Mouse (Mus musculus) intestine, postnatal 0 days (tissue): ENCODE results near the gene Synj2bp. TPM values are rescaled to one million over a fixed set of nuclear protein-coding genes. Genes with fewer than 3 reads are reported as not detected.
A peak's percentile ranks its signal among the peaks of the same experiment; 100 is the strongest.
"Not testable (repeated sequence)": the region's sequence is repeated elsewhere in the genome, so short reads cannot be mapped to it uniquely, and the experiment has no call there.

ENCODE experiments used
- ATAC-seq: fragments of 200-750 bp; cut with Nextera tagmentation; 2 replicates; pipeline ENCODE4 v1.8.0; 2017; ENCODE audit warnings: mild to moderate bottlenecking, moderate TSS enrichment, moderate library complexity
- H3K27ac ChIP-seq: fragments of 300-500 bp; sonication (generic); 2 replicates; pipeline ENCODE4 v1.5.1; 2014; ENCODE audit warnings: mild to moderate bottlenecking, low read depth, low read length, moderate library complexity
- H3K27me3 ChIP-seq: fragments of 300-500 bp; sonication (generic); replicated peaks from 2 replicates; pipeline ENCODE4 v1.6.1; 2014; ENCODE audit warnings: low read length, mixed read lengths; ENCODE audit not compliant: control insufficient read depth, insufficient read depth
- H3K36me3 ChIP-seq: fragments of 300-500 bp; sonication (generic); 2 replicates; pipeline ENCODE4 v1.6.1; 2014; ENCODE audit warnings: mild to moderate bottlenecking, moderate library complexity; ENCODE audit not compliant: control insufficient read depth, insufficient read depth
- H3K4me1 ChIP-seq: fragments of 300-500 bp; sonication (generic); replicated peaks from 2 replicates; pipeline ENCODE4 v1.6.1; 2014; ENCODE audit warnings: antibody characterized with exemption, low read length, mixed read lengths; ENCODE audit not compliant: control insufficient read depth, insufficient read depth
- H3K4me2 ChIP-seq: fragments of 300-500 bp; sonication (generic); replicated peaks from 2 replicates; pipeline ENCODE4 v1.6.1; 2014; ENCODE audit warnings: low read depth, mild to moderate bottlenecking, moderate library complexity
- H3K4me3 ChIP-seq: fragments of 300-500 bp; sonication (generic); 2 replicates; pipeline ENCODE4 v1.5.1; 2014; ENCODE audit warnings: low read depth, low read length
- H3K9ac ChIP-seq: fragments of 300-500 bp; sonication (generic); 2 replicates; pipeline ENCODE4 v1.6.1; 2014; ENCODE audit warnings: mild to moderate bottlenecking, low read depth, low read length
- H3K9me3 ChIP-seq: fragments of 300-500 bp; sonication (generic); 2 replicates; pipeline ENCODE4 v1.6.1; 2016; ENCODE audit warnings: mixed run types; ENCODE audit not compliant: control insufficient read depth
- CTCF ChIP-seq: sonication (generic); IDR thresholded peaks from 2 replicates; pipeline ENCODE4 v1.5.1; 2016; ENCODE audit warnings: low read depth, mild to moderate bottlenecking, control low read depth, antibody characterized with exemption, moderate library complexity
- WGBS: fragments of 180-500 bp; shearing (Covaris S2); extraction: QIAGEN DNeasy Blood & Tissue Kit; methylation state at CpG from one replicate; pipeline ENCODE4 v1.1.7; 2014; 5-methylcytosine and 5-hydroxymethylcytosine counted together
- polyA plus RNA-seq: library from polyadenylated mRNA; unstranded; fragments of >200 nt; fragmentation: Nextera tagmentation; extraction: Ambion mirVana; gene quantifications from 2 replicates; pipeline ENCODE4 v1.2.1, GENCODE M21; 2015

The Synj2bp gene
- polyA plus RNA-seq, 1 experiment from 2014 or later, result 37.1 TPM

DNA sequence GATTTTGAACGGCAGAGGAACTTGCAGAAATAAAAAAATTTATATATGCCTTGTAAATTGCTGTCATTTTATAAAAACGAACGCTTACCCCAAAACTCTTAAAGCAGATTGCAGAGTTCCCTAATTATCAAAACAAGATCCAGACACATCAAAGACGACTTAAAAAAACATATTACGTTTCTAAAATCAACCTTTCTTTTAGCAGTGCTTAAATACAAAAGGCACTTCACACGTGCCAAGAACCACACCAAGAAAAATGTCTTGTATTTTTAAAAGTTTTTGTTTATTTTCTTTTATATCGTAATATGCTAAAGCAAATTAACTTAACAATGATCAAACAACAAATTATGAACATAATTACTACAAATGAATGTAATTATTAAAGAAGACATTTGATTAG lies 48.5 kb downstream of the Synj2bp start:
- Histone ChIP-seq H3K36me3 (no peaks in the 10 kb centered on the region; the same call in 1 of the 2 replicates), H3K27ac (peak overlapping the region; percentile 94; the same call in 1 of the 2 replicates), H3K9me3 (no peaks in the 10 kb centered on the region), H3K9ac (peak overlapping the region; percentile 61), H3K27me3 (no peaks in the 10 kb centered on the region), H3K4me1 (no peaks in the 10 kb centered on the region), H3K4me2 (peak overlapping the region; percentile 70), H3K4me3 (peak overlapping the region; percentile 79)
- no peak for ATAC-seq
- TF ChIP-seq CTCF, result no peak
- 1% methylated on average over 7 of the region's 7 CpGs for WGBS

DNA sequence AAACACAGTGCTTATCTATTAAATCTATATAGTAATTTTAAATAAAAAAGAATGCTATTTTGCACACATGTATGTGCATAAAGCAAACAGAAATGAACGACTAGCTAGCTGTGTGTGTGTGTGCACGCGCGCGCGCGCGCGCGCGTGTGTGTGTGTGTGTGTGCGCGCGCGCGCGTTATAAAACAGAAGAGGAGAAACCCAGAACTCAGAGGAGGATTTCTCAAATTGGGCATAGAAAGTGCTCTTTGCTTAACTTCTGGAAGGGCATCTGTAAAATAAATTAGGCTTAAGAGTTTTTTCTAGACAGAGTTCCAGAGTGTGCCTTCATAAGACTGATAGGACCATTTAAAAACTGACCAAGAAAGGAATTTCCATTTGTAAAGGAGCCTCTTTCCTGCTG lies 49.1 kb downstream of the Synj2bp start:
- Histone ChIP-seq H3K27ac (no peak overlapping the region), H3K4me2 (peak overlapping the region; percentile 70), H3K9ac (peak overlapping the region; percentile 61; the same call in 1 of the 2 replicates), H3K9me3 (no peaks in the 10 kb centered on the region), H3K27me3 (no peaks in the 10 kb centered on the region), H3K4me1 (no peaks in the 10 kb centered on the region), H3K4me3 (peak overlapping the region; percentile 79), H3K36me3 (no peaks in the 10 kb centered on the region; the same call in 1 of the 2 replicates)
- TF ChIP-seq CTCF, result no peak
- no peak for ATAC-seq
- WGBS, result 37% methylated on average over 17 of the region's 17 CpGs

DNA sequence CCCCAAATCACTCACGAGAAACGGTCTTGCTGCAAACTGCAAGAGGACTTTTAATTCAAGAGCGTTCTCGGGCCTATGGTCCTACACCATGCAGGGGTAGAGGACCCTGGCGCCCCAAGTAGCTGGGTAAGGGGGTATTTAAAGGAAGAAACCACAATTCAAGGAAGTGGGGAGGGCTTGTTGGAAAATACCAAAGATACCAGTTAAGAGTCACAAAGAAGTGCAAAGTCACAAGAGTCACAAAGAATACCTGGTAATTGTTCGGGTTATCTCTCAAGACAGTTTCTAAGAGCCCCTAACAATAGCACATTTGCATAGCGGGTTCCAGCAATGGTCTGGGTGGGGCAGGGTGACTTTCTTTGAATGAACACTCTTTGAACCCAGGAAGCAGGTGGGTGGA lies 73.7 kb downstream of the Synj2bp start:
- not testable (repeated sequence) for H3K27me3 ChIP-seq, ATAC-seq, H3K9ac ChIP-seq, H3K4me3 ChIP-seq, H3K36me3 ChIP-seq, H3K27ac ChIP-seq, H3K4me1 ChIP-seq, H3K4me2 ChIP-seq, H3K9me3 ChIP-seq
- 94% methylated on average over 7 of the region's 7 CpGs for WGBS

Other genes starting within 250 kb of the Synj2bp start
- gene Slc8a3, start 199.7 kb downstream of the Synj2bp start, polyA plus RNA-seq, result 0.27 and 0.30 TPM in 2 replicates
- gene Gm4787, start 153.4 kb downstream of the Synj2bp start, polyA plus RNA-seq, result 0.13 and 0.30 TPM in 2 replicates
- 0.43 and 0.61 TPM in 2 replicates for gene Adam4, start 111.0 kb downstream of the Synj2bp start, polyA plus RNA-seq
- 187 and 206 TPM in 2 replicates for gene Cox16, start 47.8 kb downstream of the Synj2bp start, polyA plus RNA-seq
- gene Gm20498, start within 50 bp of the Synj2bp start, polyA plus RNA-seq, result 35.4 and 39.9 TPM in 2 replicates
- 0.07 TPM in 1 of 2 replicates, not detected in the other for gene Adam21, start 35.6 kb upstream of the Synj2bp start, polyA plus RNA-seq
- gene Med6, start 62.1 kb upstream of the Synj2bp start, polyA plus RNA-seq, result 36.2 and 39.4 TPM in 2 replicates
- 1.1 and 1.2 TPM in 2 replicates for gene Ttc9, start 98.3 kb upstream of the Synj2bp start, polyA plus RNA-seq
- 2.2 and 2.4 TPM in 2 replicates for gene Map3k9, start 248.3 kb upstream of the Synj2bp start, polyA plus RNA-seq